Mouse (Mus musculus): Measurements from ENCODE around the gene Dlx4. TPM values are rescaled to one million over a fixed set of nuclear protein-coding genes. Genes with fewer than 3 reads are reported as not detected.
A peak's percentile ranks its signal among the peaks of the same experiment; 100 is the strongest.

Gene Dlx4
- polyA plus RNA-seq, 1 experiment from 2014 or later = not detected

- Histone ChIP-seq H3K9ac (ENCODE audit: low read depth, low read length) (no peak overlapping the region), H3K4me1 (replicated peaks; ENCODE audit: insufficient read depth, low read length) (peaks cover 13% of the 10 kb centered on the region), H3K27ac (no peak overlapping the region), H3K4me2 (ENCODE audit: low read length) (no peak overlapping the region), H3K4me3 (replicated peaks; ENCODE audit: low read depth, low read length) (no peak overlapping the region), H3K9me3 (replicated peaks; ENCODE audit: low read length) (no peaks in the 10 kb centered on the region), H3K36me3 (ENCODE audit: insufficient read depth, low read length) (no peaks in the 10 kb centered on the region), H3K27me3 (ENCODE audit: insufficient read depth, low read length) (no peaks in the 10 kb centered on the region)
- no peak for ATAC-seq (replicated peaks; ENCODE audit: low FRiP score, low read depth)
- 72% methylated on average over 2 of the region's 2 CpGs for WGBS
- DNase-seq (ENCODE audit: low spot score) = no peak
- no peak for TF ChIP-seq CTCF (IDR thresholded peaks at IDR 0.05; ENCODE audit: low read depth)
Observed at GRCm38 (mm10) chr11:95109000-95109399, 37.1 kb downstream of the Dlx4 start.

GRCm38 (mm10) chr11:95106440-95107236 lies 39.4 kb downstream of the Dlx4 start:
- H3K27ac ChIP-seq = no peak overlapping the region
- peaks cover 15% of the 10 kb centered on the region for H3K4me1 ChIP-seq (replicated peaks; ENCODE audit: insufficient read depth, low read length)
- WGBS = 41% methylated on average over 23 of the region's 23 CpGs
- H3K36me3 ChIP-seq (ENCODE audit: insufficient read depth, low read length) = no peaks in the 10 kb centered on the region
- H3K9ac ChIP-seq (ENCODE audit: low read depth, low read length) = no peak overlapping the region
- H3K4me3 ChIP-seq (replicated peaks; ENCODE audit: low read depth, low read length) = no peak overlapping the region
- ATAC-seq (replicated peaks; ENCODE audit: low FRiP score, low read depth) (peak; percentile 35; the same call in 1 of the 2 replicates), DNase-seq (ENCODE audit: low spot score) (peak; percentile 85)
- no peak overlapping the region for H3K4me2 ChIP-seq (ENCODE audit: low read length)
- no peaks in the 10 kb centered on the region for H3K27me3 ChIP-seq (ENCODE audit: insufficient read depth, low read length)
- TF ChIP-seq CTCF (IDR thresholded peaks at IDR 0.05; ENCODE audit: low read depth) = peak; percentile 99
- H3K9me3 ChIP-seq (replicated peaks; ENCODE audit: low read length) = no peaks in the 10 kb centered on the region

GRCm38 (mm10) chr11:95105274-95105874 lies 40.7 kb downstream of the Dlx4 start:
- DNase-seq (ENCODE audit: low spot score) (peak; percentile 65), ATAC-seq (replicated peaks; ENCODE audit: low FRiP score, low read depth) (peak; percentile 52)
- H3K27ac ChIP-seq = peak overlapping the region; percentile 68; the same call in 1 of the 2 replicates
- no peak overlapping the region for H3K4me3 ChIP-seq (replicated peaks; ENCODE audit: low read depth, low read length)
- peaks cover 23% of the 10 kb centered on the region for H3K4me1 ChIP-seq (replicated peaks; ENCODE audit: insufficient read depth, low read length)
- WGBS = 1% methylated on average over 25 of the region's 25 CpGs
- H3K9me3 ChIP-seq (replicated peaks; ENCODE audit: low read length) = no peaks in the 10 kb centered on the region
- H3K27me3 ChIP-seq (ENCODE audit: insufficient read depth, low read length) = no peaks in the 10 kb centered on the region
- H3K4me2 ChIP-seq (ENCODE audit: low read length) = peak overlapping the region; percentile 52
- no peak overlapping the region; the same call in 1 of the 2 replicates for H3K9ac ChIP-seq (ENCODE audit: low read depth, low read length)
- TF ChIP-seq CTCF (IDR thresholded peaks at IDR 0.05; ENCODE audit: low read depth) = 0 out of 2 replicates have a peak, but pooled peaks have one; percentile 6
- no peaks in the 10 kb centered on the region for H3K36me3 ChIP-seq (ENCODE audit: insufficient read depth, low read length)

- H3K4me1 ChIP-seq (replicated peaks; ENCODE audit: insufficient read depth, low read length) = peaks cover 24% of the 10 kb centered on the region
- no peak overlapping the region for H3K4me3 ChIP-seq (replicated peaks; ENCODE audit: low read depth, low read length)
- no peak overlapping the region for H3K27ac ChIP-seq
- no peaks in the 10 kb centered on the region for H3K36me3 ChIP-seq (ENCODE audit: insufficient read depth, low read length)
- no peak overlapping the region for H3K9ac ChIP-seq (ENCODE audit: low read depth, low read length)
- TF ChIP-seq CTCF (IDR thresholded peaks at IDR 0.05; ENCODE audit: low read depth) = no peak
- no peak overlapping the region for H3K4me2 ChIP-seq (ENCODE audit: low read length)
- no peaks in the 10 kb centered on the region for H3K27me3 ChIP-seq (ENCODE audit: insufficient read depth, low read length)
- ATAC-seq (replicated peaks; ENCODE audit: low FRiP score, low read depth) (no peak), DNase-seq (ENCODE audit: low spot score) (no peak)
- 44% methylated on average over 6 of the region's 6 CpGs for WGBS
- H3K9me3 ChIP-seq (replicated peaks; ENCODE audit: low read length) = no peaks in the 10 kb centered on the region
Observed at GRCm38 (mm10) chr11:95104266-95104665, 41.8 kb downstream of the Dlx4 start.

GRCm38 (mm10) chr11:95102161-95102904 lies 43.7 kb downstream of the Dlx4 start:
- Histone ChIP-seq H3K4me2 (ENCODE audit: low read length) (no peak overlapping the region), H3K27ac (no peak overlapping the region), H3K27me3 (ENCODE audit: insufficient read depth, low read length) (no peaks in the 10 kb centered on the region), H3K9ac (ENCODE audit: low read depth, low read length) (no peak overlapping the region), H3K4me1 (replicated peaks; ENCODE audit: insufficient read depth, low read length) (peaks cover 29% of the 10 kb centered on the region), H3K4me3 (replicated peaks; ENCODE audit: low read depth, low read length) (no peak overlapping the region), H3K36me3 (ENCODE audit: insufficient read depth, low read length) (no peaks in the 10 kb centered on the region), H3K9me3 (replicated peaks; ENCODE audit: low read length) (no peaks in the 10 kb centered on the region)
- WGBS = 86% methylated on average over 19 of the region's 19 CpGs
- ATAC-seq (replicated peaks; ENCODE audit: low FRiP score, low read depth) (no peak), DNase-seq (ENCODE audit: low spot score) (no peak)
- no peak for TF ChIP-seq CTCF (IDR thresholded peaks at IDR 0.05; ENCODE audit: low read depth)

Measured in kidney, postnatal 0 days (tissue).